Mouse (Mus musculus): ENCODE data around the gene Sf3b1. TPM values are rescaled to one million over a fixed set of nuclear protein-coding genes. Genes with fewer than 3 reads are reported as not detected.
A peak's percentile ranks its signal among the peaks of the same experiment; 100 is the strongest.

Sf3b1 gene
- total RNA-seq, 1 experiment, result 164 TPM

DNA sequence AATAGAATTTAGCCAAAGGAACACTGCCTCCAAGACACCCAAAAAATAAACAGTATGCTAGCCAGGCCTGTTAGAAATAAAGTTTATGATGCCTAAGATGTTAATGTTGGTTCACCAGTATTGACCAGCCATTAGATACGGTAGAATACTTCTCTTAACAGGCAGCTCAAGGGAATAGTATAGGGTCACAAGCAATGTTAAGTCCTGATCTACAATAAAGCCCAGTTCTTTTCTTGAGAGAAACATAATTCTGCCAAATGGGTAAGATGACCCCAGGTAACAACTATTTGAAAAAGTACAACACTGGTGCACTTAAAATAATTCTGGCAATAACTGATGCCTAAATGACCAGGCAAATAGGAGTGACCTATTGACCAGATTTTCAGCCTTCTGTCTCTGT is 685 bp upstream of the Sf3b1 start:
- H3K27ac ChIP-seq (ENCODE audit: insufficient read depth, low read depth, low read length, poor library complexity, severe bottlenecking), result no peak overlapping the region
- no peaks in the 10 kb centered on the region for H3K9me3 ChIP-seq (ENCODE audit: control insufficient read depth, insufficient read depth, low read depth, low read length)
- H3K4me3 ChIP-seq (ENCODE audit: insufficient read depth in 1 of 2, low read depth in 1 of 2, low read length in 2 of 2, poor library complexity in 1 of 2, severe bottlenecking in 1 of 2), result peak overlapping the region in 1 of 2 experiments; percentile 99; a peak in 3 of 4 replicates
- no peaks in the 10 kb centered on the region for H3K36me3 ChIP-seq (ENCODE audit: control insufficient read depth, insufficient read depth, low read length, poor library complexity, severe bottlenecking)
- no peak for DNase-seq (ENCODE audit: low read depth, low spot score)
- H3K9ac ChIP-seq (ENCODE audit: insufficient read depth, low read depth, low read length, poor library complexity, severe bottlenecking), result no peak overlapping the region
- peaks cover 2 to 13% of the 10 kb centered on the region in 2 experiments; a peak in 3 of 4 replicates for H3K4me1 ChIP-seq (ENCODE audit: control insufficient read depth in 2 of 2, insufficient read depth in 2 of 2, low read length in 2 of 2, poor library complexity in 1 of 2)
- in situ Hi-C loops (cut with MboI; ENCODE audit: low sequenced_read_pairs in 2 of 2, unreplicated experiment in 2 of 2), result no loop called here
- TF ChIP-seq CHD2 (IDR thresholded peaks at IDR 0.05; ENCODE audit: low read depth, low read length), result no peak
- TF ChIP-seq ZC3H11A (IDR thresholded peaks at IDR 0.05; ENCODE audit: borderline replicate concordance, low read depth, low read length), result no peak
- TF ChIP-seq MAFK (IDR thresholded peaks at IDR 0.05; ENCODE audit: insufficient read depth, low read depth, low read length), result no peak
- TF ChIP-seq ZNF384 (IDR thresholded peaks at IDR 0.05; ENCODE audit: low read depth, low read length), result no peak
- no peak for TF ChIP-seq HCFC1 (IDR thresholded peaks at IDR 0.05; ENCODE audit: borderline replicate concordance, insufficient read depth, low read length)

GRCm38 (mm10) chr1:55026444-55027252 is 633 bp downstream of the Sf3b1 start:
- in situ Hi-C loops (cut with MboI; ENCODE audit: low sequenced_read_pairs in 2 of 2, unreplicated experiment in 2 of 2), result no loop called here
- no peak for TF ChIP-seq CHD2 (IDR thresholded peaks at IDR 0.05; ENCODE audit: low read depth, low read length)
- DNase-seq (ENCODE audit: low read depth, low spot score), result no peak
- Histone ChIP-seq H3K4me3 (ENCODE audit: insufficient read depth in 1 of 2, low read depth in 1 of 2, low read length in 2 of 2, poor library complexity in 1 of 2, severe bottlenecking in 1 of 2) (peak overlapping the region; percentile 95 to 99), H3K36me3 (ENCODE audit: control insufficient read depth, insufficient read depth, low read length, poor library complexity, severe bottlenecking) (no peaks in the 10 kb centered on the region), H3K9me3 (ENCODE audit: control insufficient read depth, insufficient read depth, low read depth, low read length) (no peaks in the 10 kb centered on the region), H3K4me1 (ENCODE audit: control insufficient read depth in 2 of 2, insufficient read depth in 2 of 2, low read length in 2 of 2, poor library complexity in 1 of 2) (peaks cover 2 to 17% of the 10 kb centered on the region in 2 experiments; a peak in 3 of 4 replicates), H3K27ac (ENCODE audit: insufficient read depth, low read depth, low read length, poor library complexity, severe bottlenecking) (peak overlapping the region; percentile 85), H3K9ac (ENCODE audit: insufficient read depth, low read depth, low read length, poor library complexity, severe bottlenecking) (peak overlapping the region; percentile 98)

- H3K4me3 ChIP-seq (ENCODE audit: insufficient read depth in 1 of 2, low read depth in 1 of 2, low read length in 2 of 2, poor library complexity in 1 of 2, severe bottlenecking in 1 of 2), result peak overlapping the region; percentile 95 to 99
- H3K27ac ChIP-seq (ENCODE audit: insufficient read depth, low read depth, low read length, poor library complexity, severe bottlenecking), result no peak overlapping the region
- TF ChIP-seq ZC3H11A (IDR thresholded peaks at IDR 0.05; ENCODE audit: borderline replicate concordance, low read depth, low read length) (no peak), ZNF384 (IDR thresholded peaks at IDR 0.05; ENCODE audit: low read depth, low read length) (0 out of 2 replicates have a peak, but pooled peaks have one; percentile 18)
- DNase-seq (ENCODE audit: low read depth, low spot score), result no peak
- peaks cover 2 to 15% of the 10 kb centered on the region in 2 experiments; a peak in 3 of 4 replicates for H3K4me1 ChIP-seq (ENCODE audit: control insufficient read depth in 2 of 2, insufficient read depth in 2 of 2, low read length in 2 of 2, poor library complexity in 1 of 2)
- no peaks in the 10 kb centered on the region for H3K36me3 ChIP-seq (ENCODE audit: control insufficient read depth, insufficient read depth, low read length, poor library complexity, severe bottlenecking)
- in situ Hi-C loops (cut with MboI; ENCODE audit: low sequenced_read_pairs in 2 of 2, unreplicated experiment in 2 of 2), result no loop called here
- no peaks in the 10 kb centered on the region for H3K9me3 ChIP-seq (ENCODE audit: control insufficient read depth, insufficient read depth, low read depth, low read length)
- H3K9ac ChIP-seq (ENCODE audit: insufficient read depth, low read depth, low read length, poor library complexity, severe bottlenecking), result peak overlapping the region; percentile 98; the same call in 1 of the 2 replicates
Measured at GRCm38 (mm10) chr1:55025656-55026430, 1.4 kb downstream of the Sf3b1 start.

GRCm38 (mm10) chr1:55021907-55022306 is 5.4 kb downstream of the Sf3b1 start:
- no peak overlapping the region for H3K27ac ChIP-seq (ENCODE audit: insufficient read depth, low read depth, low read length, poor library complexity, severe bottlenecking)
- peaks cover 3% of the 10 kb centered on the region for H3K36me3 ChIP-seq (ENCODE audit: control insufficient read depth, insufficient read depth, low read length, poor library complexity, severe bottlenecking)
- no peaks in the 10 kb centered on the region for H3K9me3 ChIP-seq (ENCODE audit: control insufficient read depth, insufficient read depth, low read depth, low read length)
- H3K9ac ChIP-seq (ENCODE audit: insufficient read depth, low read depth, low read length, poor library complexity, severe bottlenecking), result no peak overlapping the region; the same call in 1 of the 2 replicates
- H3K4me1 ChIP-seq (ENCODE audit: control insufficient read depth in 2 of 2, insufficient read depth in 2 of 2, low read length in 2 of 2, poor library complexity in 1 of 2), result peaks cover 2 to 6% of the 10 kb centered on the region in 2 experiments; a peak in 2 of 4 replicates
- in situ Hi-C loops (cut with MboI; ENCODE audit: low sequenced_read_pairs in 2 of 2, unreplicated experiment in 2 of 2), result no loop called here
- no peak for DNase-seq (ENCODE audit: low read depth, low spot score)
- no peak overlapping the region for H3K4me3 ChIP-seq (ENCODE audit: insufficient read depth in 1 of 2, low read depth in 1 of 2, low read length in 2 of 2, poor library complexity in 1 of 2, severe bottlenecking in 1 of 2)
- TF ChIP-seq CHD2 (IDR thresholded peaks at IDR 0.05; ENCODE audit: low read depth, low read length) (no peak), ZNF384 (IDR thresholded peaks at IDR 0.05; ENCODE audit: low read depth, low read length) (peak; percentile 55; the same call in 1 of the 2 replicates)

All from ES-E14 (cell line).